Mouse (Mus musculus) hindbrain, postnatal 0 days (tissue): ENCODE results near the gene Susd1. TPM values are rescaled to one million over a fixed set of nuclear protein-coding genes. Genes with fewer than 3 reads are reported as not detected.

Experiments
- ATAC-seq: fragments of 200-750 bp; cut with Nextera tagmentation; 2 replicates; pipeline ENCODE4 v1.8.0; 2017; ENCODE audit warnings: mild to moderate bottlenecking, moderate TSS enrichment, moderate library complexity
- DNase-seq: peaks from one replicate; pipeline ENCODE4 v3.0.0-alpha.2; 2015; ENCODE audit warnings: low spot score
- H3K27ac ChIP-seq: fragments of 300-500 bp; sonication (generic); 2 replicates; pipeline ENCODE4 v1.5.1; 2014; ENCODE audit warnings: mild to moderate bottlenecking
- H3K27me3 ChIP-seq: fragments of 300-500 bp; sonication (generic); 2 replicates; pipeline ENCODE4 v1.6.1; 2014; ENCODE audit warnings: low read length, mixed read lengths; ENCODE audit not compliant: insufficient read depth
- H3K36me3 ChIP-seq: fragments of 300-500 bp; sonication (generic); 2 replicates; pipeline ENCODE4 v1.6.1; 2014; ENCODE audit warnings: low read length, mixed read lengths; ENCODE audit not compliant: insufficient read depth
- H3K4me1 ChIP-seq: fragments of 300-500 bp; sonication (generic); 2 replicates; pipeline ENCODE4 v1.6.1; 2014; ENCODE audit warnings: antibody characterized with exemption, low read length, mixed read lengths; ENCODE audit not compliant: insufficient read depth
- H3K4me2 ChIP-seq: fragments of 300-500 bp; sonication (generic); 2 replicates; pipeline ENCODE4 v1.6.1; 2014; ENCODE audit warnings: low read depth, mild to moderate bottlenecking, low read length, moderate library complexity, mixed read lengths
- H3K4me3 ChIP-seq: fragments of 300-500 bp; sonication (generic); 2 replicates; pipeline ENCODE4 v1.5.1; 2014; ENCODE audit warnings: low read length
- H3K9ac ChIP-seq: fragments of 300-500 bp; sonication (generic); replicated peaks from 2 replicates; pipeline ENCODE4 v1.6.1; 2014; ENCODE audit warnings: mild to moderate bottlenecking, low read length, moderate library complexity, mixed read lengths
- H3K9me3 ChIP-seq: fragments of 300-500 bp; sonication (generic); 2 replicates; pipeline ENCODE4 v1.6.1; 2016; ENCODE audit warnings: low read length, mixed read lengths
- CTCF ChIP-seq: IDR thresholded peaks from 2 replicates; pipeline ENCODE4 v1.5.1; 2016; ENCODE audit warnings: antibody characterized with exemption, control low read depth, low read depth
- WGBS: fragments of 180-500 bp; shearing (Covaris S2); extraction: QIAGEN DNeasy Blood & Tissue Kit; methylation state at CpG from one replicate; pipeline ENCODE4 v1.1.7; 2014; 5-methylcytosine and 5-hydroxymethylcytosine counted together
- polyA plus RNA-seq: library from polyadenylated mRNA; unstranded; fragments of >200 nt; fragmentation: Nextera tagmentation; extraction: Ambion mirVana; gene quantifications from 2 replicates; pipeline ENCODE4 v1.2.1, GENCODE M21; 2015
- total RNA-seq: library from RNA; depleted of rRNA; stranded (reverse); fragments of >200 nt; gene quantifications from 2 replicates; pipeline ENCODE4 v1.2.3, GENCODE M21; 2014

Susd1 gene
- total and polyA plus RNA-seq, 2 experiments from 2014 or later, result 2.7 to 10.8 TPM

GRCm38 (mm10) chr4:59310590-59310989 is 127.8 kb downstream of the Susd1 start:
- no peak for TF ChIP-seq CTCF
- H3K9ac ChIP-seq, result no peak overlapping the region
- H3K4me1 ChIP-seq, result no peaks in the 10 kb centered on the region
- H3K9me3 ChIP-seq, result no peaks in the 10 kb centered on the region
- no peaks in the 10 kb centered on the region for H3K36me3 ChIP-seq
- no peak overlapping the region for H3K4me3 ChIP-seq
- H3K27me3 ChIP-seq, result no peaks in the 10 kb centered on the region
- no peak overlapping the region for H3K4me2 ChIP-seq
- no peak for DNase-seq
- 83% methylated on average over 9 of the region's 9 CpGs for WGBS
- H3K27ac ChIP-seq, result no peak overlapping the region
- ATAC-seq, result no peak

- H3K9ac ChIP-seq, result no peak overlapping the region
- WGBS, result 69% methylated on average over 10 of the region's 10 CpGs
- no peaks in the 10 kb centered on the region for H3K4me1 ChIP-seq
- no peak overlapping the region for H3K4me2 ChIP-seq
- no peak overlapping the region for H3K4me3 ChIP-seq
- H3K9me3 ChIP-seq, result no peaks in the 10 kb centered on the region
- no peak for ATAC-seq
- no peak for DNase-seq
- no peak overlapping the region for H3K27ac ChIP-seq
- no peaks in the 10 kb centered on the region for H3K27me3 ChIP-seq
- 0 out of 2 replicates have a peak, but pooled peaks have one; percentile 8 for TF ChIP-seq CTCF
- no peaks in the 10 kb centered on the region for H3K36me3 ChIP-seq
These were observed 130.4 kb downstream of the Susd1 start for GRCm38 (mm10) chr4:59307841-59308589.

GRCm38 (mm10) chr4:59302387-59302786 is 136.0 kb downstream of the Susd1 start:
- no peaks in the 10 kb centered on the region for H3K9me3 ChIP-seq
- no peak for ATAC-seq

GRCm38 (mm10) chr4:59301025-59301815 is 137.2 kb downstream of the Susd1 start:
- Histone ChIP-seq H3K9me3 (no peaks in the 10 kb centered on the region), H3K9ac (no peak overlapping the region), H3K27me3 (no peaks in the 10 kb centered on the region), H3K4me1 (no peaks in the 10 kb centered on the region), H3K4me2 (no peak overlapping the region), H3K4me3 (no peak overlapping the region), H3K27ac (no peak overlapping the region), H3K36me3 (no peaks in the 10 kb centered on the region)
- no peak for TF ChIP-seq CTCF
- ATAC-seq (no peak), DNase-seq (no peak)
- WGBS, result 92% methylated on average over 9 of the region's 9 CpGs

More at GRCm38 (mm10) chr4:59302387-59302786, 136.0 kb downstream of the Susd1 start:
- WGBS, result 87% methylated on average over 8 of the region's 8 CpGs
- no peak overlapping the region for H3K4me2 ChIP-seq
- H3K9ac ChIP-seq, result no peak overlapping the region
- H3K4me3 ChIP-seq, result no peak overlapping the region
- TF ChIP-seq CTCF, result no peak
- H3K27ac ChIP-seq, result no peak overlapping the region
- no peaks in the 10 kb centered on the region for H3K27me3 ChIP-seq
- DNase-seq, result no peak
- H3K4me1 ChIP-seq, result no peaks in the 10 kb centered on the region
- no peaks in the 10 kb centered on the region for H3K36me3 ChIP-seq

GRCm38 (mm10) chr4:59298719-59299496 is 139.5 kb downstream of the Susd1 start:
- Histone ChIP-seq H3K4me3 (no peak overlapping the region), H3K36me3 (no peaks in the 10 kb centered on the region), H3K9me3 (no peaks in the 10 kb centered on the region), H3K27me3 (no peaks in the 10 kb centered on the region), H3K4me1 (no peaks in the 10 kb centered on the region), H3K9ac (no peak overlapping the region), H3K27ac (no peak overlapping the region), H3K4me2 (no peak overlapping the region)
- no peak for TF ChIP-seq CTCF
- ATAC-seq (no peak), DNase-seq (no peak)
- 69% methylated on average over 7 of the region's 7 CpGs for WGBS

- no peak for TF ChIP-seq CTCF
- Histone ChIP-seq H3K4me1 (no peaks in the 10 kb centered on the region), H3K36me3 (no peaks in the 10 kb centered on the region), H3K9ac (no peak overlapping the region), H3K4me3 (no peak overlapping the region), H3K27me3 (no peaks in the 10 kb centered on the region), H3K27ac (no peak overlapping the region), H3K4me2 (no peak overlapping the region), H3K9me3 (no peaks in the 10 kb centered on the region)
- 88% methylated on average over 6 of the region's 6 CpGs for WGBS
- ATAC-seq, result no peak
- no peak for DNase-seq
These were observed 143.3 kb downstream of the Susd1 start for GRCm38 (mm10) chr4:59295127-59295526.
